Mouse (Mus musculus): Measurements from ENCODE around the gene Mtrex.

Mtrex gene

GRCm38 (mm10) chr13:112867381-112867780 lies 59.8 kb downstream of the Mtrex start:
- DNase-seq (ENCODE audit: low spot score): no peak

DNA sequence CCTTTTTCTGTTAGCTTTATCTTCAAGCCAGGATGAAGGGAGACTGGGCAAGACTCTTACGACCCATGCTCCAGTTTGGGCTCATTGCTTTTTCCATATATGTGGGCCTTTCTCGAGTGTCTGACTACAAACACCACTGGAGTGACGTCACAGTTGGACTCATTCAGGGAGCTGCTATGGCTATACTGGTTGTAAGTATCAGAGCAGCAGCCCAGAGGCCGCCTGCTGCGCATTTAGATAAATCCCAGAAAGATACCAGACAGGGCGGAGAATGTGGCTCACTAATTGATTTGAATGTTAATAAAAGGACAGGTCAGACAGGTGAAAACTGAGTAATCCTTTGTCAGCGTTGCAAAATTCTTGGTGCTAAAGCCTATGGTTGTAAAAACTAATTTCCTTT lies 60.4 kb downstream of the Mtrex start:
- DNase-seq (ENCODE audit: low spot score): no peak

DNA sequence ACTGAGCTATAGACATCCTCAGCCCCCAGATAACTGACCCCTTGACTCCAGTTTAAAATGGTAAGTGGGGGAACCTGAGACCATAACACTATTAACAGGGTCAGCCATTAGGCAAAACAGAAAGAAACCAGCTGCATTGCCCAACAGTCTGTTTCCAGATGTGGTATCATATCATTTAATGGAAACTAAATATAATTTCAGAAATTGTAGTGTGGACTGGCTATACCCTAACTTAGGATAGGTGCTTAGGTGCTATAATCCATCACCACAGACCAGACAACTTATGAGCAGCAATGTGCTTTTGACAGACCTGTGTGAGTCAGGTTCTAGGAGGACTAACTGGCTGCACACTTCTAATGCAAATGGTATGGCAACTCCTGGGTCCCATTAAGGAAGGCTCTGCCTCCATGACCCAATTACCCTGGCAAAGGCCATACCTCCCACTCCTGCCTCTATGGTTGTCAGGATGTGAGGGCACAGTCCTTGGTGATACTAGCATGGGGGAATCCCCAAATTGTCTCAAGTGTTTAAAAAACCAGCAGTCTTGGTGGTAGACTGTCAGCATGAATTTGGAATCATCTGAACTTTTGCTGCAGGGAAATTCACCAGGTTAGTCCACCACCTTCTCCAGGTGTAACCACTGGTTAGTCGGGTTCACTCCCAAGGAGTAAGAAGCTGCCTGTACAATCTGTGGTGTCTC lies 64.1 kb downstream of the Mtrex start:
- no peak for DNase-seq (ENCODE audit: low spot score)

DNA sequence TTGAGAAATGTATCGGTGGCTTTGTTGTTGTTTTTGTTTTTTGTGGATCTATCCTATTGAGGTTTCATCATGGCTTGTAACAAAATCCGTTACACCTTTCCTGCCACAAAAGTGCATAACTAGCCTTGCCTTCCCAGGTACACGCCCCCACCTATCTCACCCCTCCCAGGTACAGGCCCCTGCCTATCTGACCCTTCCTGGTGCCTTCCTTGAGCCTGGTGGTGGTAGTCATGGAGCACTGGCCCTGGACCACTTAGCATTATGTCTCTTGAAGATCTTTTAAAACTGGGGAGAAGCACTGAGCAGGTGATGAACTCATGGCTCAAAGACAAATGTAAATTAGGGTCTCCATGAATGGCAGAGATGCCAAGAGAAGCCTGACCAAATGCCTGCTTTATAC lies 64.9 kb downstream of the Mtrex start:
- no peak for DNase-seq (ENCODE audit: low spot score)

- no peak for DNase-seq (ENCODE audit: low spot score)
These were observed 65.3 kb downstream of the Mtrex start for GRCm38 (mm10) chr13:112861825-112862306.

DNA sequence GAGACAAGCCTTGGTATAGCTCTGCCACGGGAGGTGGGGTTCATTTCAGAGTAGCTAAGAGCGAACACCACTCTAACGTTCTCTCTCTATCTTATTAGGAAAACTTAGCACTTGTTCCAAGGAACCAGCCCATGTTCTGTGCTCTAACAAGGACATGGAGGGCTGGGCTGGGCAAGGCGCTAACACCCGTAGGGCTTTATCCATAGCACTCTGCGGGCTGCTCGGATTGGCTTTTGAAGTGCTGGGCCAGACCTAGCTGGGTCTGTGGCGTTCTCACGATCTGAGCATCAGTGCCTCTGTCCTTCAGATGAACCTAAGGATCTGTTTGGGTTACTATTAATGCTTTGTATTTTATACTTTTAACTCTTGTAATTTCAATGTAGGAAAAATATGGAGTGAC lies 66.3 kb downstream of the Mtrex start:
- no peak for DNase-seq (ENCODE audit: low spot score)

DNA sequence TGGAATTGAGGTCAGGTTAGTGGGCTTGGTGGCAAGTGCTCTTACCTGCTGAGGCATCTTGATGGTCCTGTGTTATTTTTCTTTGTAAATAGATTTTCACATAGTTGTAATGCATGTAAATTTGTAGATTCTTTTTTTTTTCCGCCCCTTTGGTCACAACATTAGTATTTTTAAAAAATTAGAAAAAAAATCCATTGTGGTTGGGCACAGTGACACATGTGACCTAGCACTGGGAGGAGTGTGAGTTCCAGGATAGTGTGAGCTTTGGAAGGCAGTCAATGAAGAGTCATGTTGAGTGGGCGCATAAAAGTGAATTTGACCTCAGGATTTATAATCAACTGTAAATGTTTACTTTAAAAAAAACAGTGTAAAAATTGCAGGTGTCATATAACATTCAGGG lies 66.8 kb downstream of the Mtrex start:
- DNase-seq (ENCODE audit: low spot score): no peak

DNA sequence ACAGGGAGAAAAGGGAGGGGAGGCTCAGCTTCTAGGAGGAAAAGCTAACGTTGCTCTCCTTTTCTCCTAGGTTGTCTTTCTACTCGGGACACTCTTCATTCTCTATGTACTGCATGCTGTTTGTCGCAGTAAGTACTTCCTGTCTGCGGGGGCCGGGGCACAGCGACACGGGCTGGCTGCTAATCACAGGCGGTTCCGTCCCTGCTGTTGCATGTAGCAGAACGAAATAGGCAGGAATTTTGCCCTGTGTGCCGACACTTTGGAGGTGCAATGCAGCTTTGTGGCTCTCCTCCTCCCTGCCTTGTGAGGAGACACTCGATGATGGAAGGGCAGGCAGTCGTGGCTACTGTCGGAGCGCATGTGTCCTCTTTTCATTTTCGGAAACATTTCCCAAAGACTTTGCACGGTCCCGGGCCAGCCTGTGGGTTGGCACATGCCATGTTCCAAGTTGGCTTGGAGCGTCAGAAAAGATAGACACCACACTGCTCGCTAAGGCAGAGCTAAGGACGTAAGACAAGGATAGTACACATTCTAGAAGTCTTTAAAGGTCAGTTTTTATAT lies 67.5 kb downstream of the Mtrex start:
- no peak for DNase-seq (ENCODE audit: low spot score)

DNA sequence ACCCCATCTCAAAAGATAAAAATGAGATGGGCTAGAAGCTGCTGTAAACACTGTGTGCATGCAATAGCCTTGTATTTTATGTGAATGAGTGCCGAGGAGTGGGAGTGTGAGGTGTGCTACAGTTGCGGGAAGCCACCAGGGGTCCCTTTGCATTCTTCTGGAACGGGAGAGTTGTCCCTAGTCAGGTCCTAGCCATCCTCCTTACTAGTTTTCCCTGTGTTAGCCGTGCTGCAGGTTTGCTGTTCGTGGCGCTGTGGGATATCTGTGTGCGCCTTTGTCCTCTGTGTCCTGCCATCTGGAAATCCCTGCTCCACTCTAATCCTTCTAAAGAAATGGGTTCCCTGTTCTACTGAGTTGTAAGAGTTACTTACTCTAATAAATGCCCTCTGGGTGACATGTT lies 69.3 kb downstream of the Mtrex start:
- DNase-seq (ENCODE audit: low spot score): no peak

GRCm38 (mm10) chr13:112854402-112854801 lies 72.8 kb downstream of the Mtrex start:
- DNase-seq (ENCODE audit: low spot score): no peak

- DNase-seq (ENCODE audit: low spot score): no peak
These were observed 73.4 kb downstream of the Mtrex start for GRCm38 (mm10) chr13:112853710-112854316.

- no peak for DNase-seq (ENCODE audit: low spot score)
These were observed 81.3 kb downstream of the Mtrex start for GRCm38 (mm10) chr13:112845931-112846330.

DNA sequence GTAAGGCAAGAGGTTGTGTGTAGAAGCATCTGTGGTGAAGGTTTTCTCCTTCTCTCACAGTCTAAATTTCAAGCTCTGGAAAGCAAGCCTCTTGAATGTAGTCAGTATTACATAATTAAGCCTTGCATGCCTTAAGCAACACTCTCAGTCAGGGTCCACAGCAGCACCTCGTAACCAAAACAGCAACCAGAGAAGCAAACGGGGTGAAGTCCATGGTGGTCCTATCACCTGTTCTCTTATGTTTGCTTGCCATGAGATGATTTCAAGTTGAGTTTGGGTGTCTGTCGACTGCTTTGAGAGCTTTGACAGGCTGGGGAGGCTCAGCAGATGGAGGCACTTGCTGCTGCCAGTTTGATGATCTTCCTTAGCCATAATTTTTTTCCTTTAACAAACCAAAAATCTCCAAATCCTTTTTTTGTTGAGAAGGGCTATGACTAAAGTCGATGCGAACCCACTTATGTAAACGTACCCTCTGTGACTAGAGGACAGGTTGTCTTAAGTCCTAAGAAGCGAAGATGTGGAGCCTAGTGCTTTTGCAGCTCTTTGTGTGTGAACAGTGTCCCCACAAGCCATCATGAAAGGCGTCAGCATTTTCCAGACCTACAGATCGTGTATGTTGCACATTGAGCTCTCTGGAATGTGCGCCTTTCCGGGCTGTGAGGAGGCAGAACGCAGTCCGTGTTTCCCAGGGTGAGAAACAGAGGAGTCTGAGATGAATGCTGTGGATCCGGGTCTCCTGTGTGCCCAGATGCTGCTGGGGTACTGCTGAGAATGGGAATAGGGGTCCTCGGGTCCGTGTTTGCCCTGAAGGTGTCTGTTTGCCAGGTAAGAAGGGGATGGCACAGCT lies 86.7 kb downstream of the Mtrex start:
- no peak for DNase-seq (ENCODE audit: low spot score)

DNA sequence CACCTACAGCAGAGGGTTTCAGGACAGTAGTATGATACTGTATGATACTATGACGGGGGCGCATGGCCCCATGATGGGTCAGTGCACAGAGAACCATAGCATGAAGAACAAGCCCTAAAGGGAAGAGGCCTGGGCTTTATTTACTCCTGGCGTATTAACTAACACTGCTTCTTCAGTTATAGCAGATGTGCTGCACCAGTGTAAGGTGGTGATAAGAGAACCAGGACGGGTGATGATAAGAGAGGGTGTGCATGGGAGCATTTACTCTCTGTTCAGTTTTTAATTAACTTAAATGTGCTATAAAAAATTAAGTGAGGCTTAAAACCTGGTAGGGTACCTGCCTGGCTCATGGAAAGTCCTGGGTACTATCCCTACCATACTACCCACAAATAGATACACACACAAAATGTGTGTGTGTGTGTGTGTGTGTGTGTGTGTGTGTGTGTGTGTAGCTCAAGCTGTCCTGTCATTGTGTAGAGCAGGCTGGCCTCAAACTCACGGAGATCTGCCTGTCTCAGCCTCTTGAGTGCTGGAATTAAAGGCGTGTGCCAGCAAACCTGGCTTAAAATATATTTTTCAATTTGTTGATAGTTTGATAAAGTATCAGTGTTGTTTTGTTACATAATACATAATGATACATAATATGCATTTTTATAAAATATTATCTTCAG lies 88.5 kb downstream of the Mtrex start:
- no peak for DNase-seq (ENCODE audit: low spot score)

DNA sequence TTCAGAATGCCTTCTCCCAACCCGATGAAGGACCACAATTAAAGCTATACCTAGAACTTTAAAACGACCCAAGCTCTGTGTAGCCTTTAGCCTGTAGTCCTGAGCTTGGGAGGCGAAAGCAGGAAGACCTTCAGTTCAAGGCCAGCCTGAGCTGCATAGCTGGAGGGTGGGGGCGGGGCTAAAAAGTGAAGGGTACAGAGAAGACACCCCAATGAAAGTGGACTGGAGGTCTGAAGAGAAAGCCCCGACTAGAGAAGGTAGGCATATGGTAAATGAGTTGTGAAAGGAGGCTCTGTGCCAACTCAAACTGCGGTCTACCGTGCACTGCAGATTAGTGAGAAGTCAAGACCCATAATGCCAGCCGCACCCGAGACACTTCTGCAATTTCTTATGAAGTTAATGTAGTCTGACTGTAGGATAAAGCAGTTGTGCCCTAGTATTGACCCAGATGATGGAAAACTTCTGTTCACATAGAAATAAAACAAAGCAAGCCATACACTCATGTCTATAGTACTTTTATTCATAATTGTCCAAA lies 89.5 kb downstream of the Mtrex start:
- no peak for DNase-seq (ENCODE audit: low spot score)

DNA sequence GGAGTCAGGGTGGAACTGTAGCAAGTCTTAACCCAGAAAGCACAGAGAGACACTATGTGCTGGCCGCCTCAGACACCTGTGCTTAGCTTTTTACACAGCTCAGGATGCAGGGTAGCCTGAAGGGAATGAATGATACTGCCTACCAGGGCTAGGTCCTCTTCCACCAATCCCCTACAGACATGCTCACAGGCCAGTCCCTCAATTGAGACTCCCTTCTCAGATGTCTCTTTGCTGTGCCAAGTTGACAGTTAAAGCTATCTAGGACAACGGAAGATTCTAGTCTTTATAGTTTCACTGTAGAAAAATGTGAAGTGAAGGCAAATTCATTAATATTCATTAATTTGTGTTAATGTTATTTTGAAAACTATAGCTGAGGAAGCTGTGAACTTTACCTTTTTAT lies 90.2 kb downstream of the Mtrex start:
- no peak for DNase-seq (ENCODE audit: low spot score)

DNA sequence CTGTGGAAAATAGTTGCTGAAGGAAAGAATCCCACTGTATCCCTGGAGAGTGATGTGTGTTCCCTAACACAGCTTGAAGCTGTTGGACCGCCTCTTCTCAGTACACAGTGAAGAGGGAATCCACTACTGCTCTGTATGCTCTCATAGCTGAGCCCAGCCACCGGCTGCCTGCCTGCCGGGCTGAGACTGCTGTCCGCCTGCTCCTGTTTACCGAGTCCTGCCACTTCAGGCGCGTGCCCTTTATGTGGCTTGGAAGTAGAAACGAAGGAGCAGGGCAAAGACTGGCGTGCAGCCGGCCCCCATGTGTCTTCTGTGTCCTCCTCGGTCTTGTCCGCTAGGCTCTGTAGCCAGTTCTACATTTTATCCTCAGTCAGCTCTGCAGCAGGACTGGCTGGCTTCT lies 92.1 kb downstream of the Mtrex start:
- no peak for DNase-seq (ENCODE audit: low spot score)

DNA sequence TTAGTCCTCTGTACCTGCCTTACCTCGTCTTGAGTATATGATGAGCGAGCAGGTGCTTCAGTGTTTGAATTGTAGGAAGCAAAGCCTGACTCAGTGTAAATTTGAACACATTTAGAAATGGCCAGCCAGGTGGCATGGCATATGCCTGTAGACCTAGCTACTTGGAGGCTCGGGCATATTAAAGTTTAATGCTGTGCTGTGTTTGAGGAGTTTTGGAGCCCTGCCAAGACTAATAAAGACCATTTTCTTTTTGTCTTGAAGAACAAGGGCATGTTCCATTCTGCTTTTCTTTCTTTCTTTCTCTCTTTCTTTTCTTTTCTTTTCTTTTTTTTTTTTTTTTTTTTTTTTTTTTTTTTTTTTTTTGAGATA lies 93.3 kb downstream of the Mtrex start:
- DNase-seq (ENCODE audit: low spot score): no peak

GRCm38 (mm10) chr13:112833253-112833894 lies 93.8 kb downstream of the Mtrex start:
- DNase-seq (ENCODE audit: low spot score): no peak

GRCm38 (mm10) chr13:112832589-112832988 lies 94.6 kb downstream of the Mtrex start:
- no peak for DNase-seq (ENCODE audit: low spot score)

GRCm38 (mm10) chr13:112829619-112830018 lies 97.6 kb downstream of the Mtrex start:
- no peak for DNase-seq (ENCODE audit: low spot score)
